Comparison of ENCODE assay signal across 7 mouse cellular contexts in genomic region chr17:53657391-53657790, GRCm38 (mm10). TPM values are rescaled to one million over a fixed set of nuclear protein-coding genes. Genes with fewer than 3 reads are reported as not detected.
DNase-seq lines count a peak whose midpoint lies in the region; ATAC-seq and TF ChIP-seq lines count a peak whose summit lies in the region.
"Not testable (repeated sequence)": the region's sequence is repeated elsewhere in the genome, so short reads cannot be mapped to it uniquely, and the experiment has no call there.

No protein-coding gene starts in this region.

- peak; percentile 38 for TF ChIP-seq RAD21 in CH12.LX (IDR thresholded peaks at IDR 0.05; ENCODE audit: low read depth, low read length)

- H3K27ac ChIP-seq in CH12.LX (ENCODE audit: insufficient read depth, low read depth); intestine, postnatal 0 days (ENCODE audit: low read depth, low read length); lung, embryonic 14.5 days (ENCODE audit: low read depth); small intestine, adult 2 months (ENCODE audit: insufficient read depth, low read depth, low read length): not testable (repeated sequence)

- 0 out of 2 replicates have a peak, but pooled peaks have one; percentile 66 for ATAC-seq in erythroid progenitor cell, adult 5-6 weeks (replicated peaks; ENCODE audit: low FRiP score, poor library complexity, severe bottlenecking)
- not testable (repeated sequence) for ATAC-seq in intestine, postnatal 0 days; lung, embryonic 14.5 days (ENCODE audit: insufficient read depth)

- peaks cover 20 to 50% of the 10 kb centered on the region in 2 experiments for H3K36me3 ChIP-seq in CH12.LX (replicated peaks in 1 of 2; ENCODE audit: control insufficient read depth in 1 of 2, insufficient read depth in 1 of 2, low read length in 1 of 2)
- peaks cover 48% of the 10 kb centered on the region for H3K36me3 ChIP-seq in intestine, postnatal 0 days (ENCODE audit: control insufficient read depth, insufficient read depth)
- not testable (repeated sequence) for H3K36me3 ChIP-seq in lung, embryonic 14.5 days (ENCODE audit: insufficient read depth)
- peaks cover 56% of the 10 kb centered on the region for H3K36me3 ChIP-seq in small intestine, adult 2 months (ENCODE audit: control insufficient read depth, insufficient read depth, low read length)

- not testable (repeated sequence) for H3K4me3 ChIP-seq in CH12.LX (replicated peaks in 1 of 3; ENCODE audit: low read depth in 2 of 3, low read length in 2 of 3, poor library complexity in 1 of 3); intestine, postnatal 0 days (ENCODE audit: low read depth, low read length); lung, embryonic 14.5 days (ENCODE audit: low read depth, low read length); small intestine, adult 2 months (ENCODE audit: low read depth, low read length)

- in situ Hi-C loops in CH12.LX (cut with MboI; ENCODE audit: low pct_ligation_motif_present, low pct_unique_long_range_greater_than_20kb, low sequenced_read_pairs): not testable (repeated sequence)

- WGBS in intestine, postnatal 0 days: 65% methylated on average over 2 of the region's 2 CpGs
- WGBS in lung, embryonic 14.5 days: 62% methylated on average over 2 of the region's 2 CpGs
- WGBS in small intestine, adult 2 months: 66% methylated on average over 2 of the region's 2 CpGs

- not testable (repeated sequence) for H3K4me2 ChIP-seq in CH12.LX (ENCODE audit: insufficient read depth, low read depth, poor library complexity, severe bottlenecking); intestine, postnatal 0 days (replicated peaks; ENCODE audit: low read depth); lung, embryonic 14.5 days

- not testable (repeated sequence) for H3K9ac ChIP-seq in CH12.LX (ENCODE audit: insufficient read depth, low read depth); intestine, postnatal 0 days (ENCODE audit: low read depth, low read length); lung, embryonic 14.5 days

- TF ChIP-seq EP300 in CH12.LX (IDR thresholded peaks at IDR 0.05; ENCODE audit: low read length): not testable (repeated sequence)

- not testable (repeated sequence) for H3K9me3 ChIP-seq in CH12.LX (replicated peaks; ENCODE audit: low read length); intestine, postnatal 0 days (ENCODE audit: control insufficient read depth); lung, embryonic 14.5 days (ENCODE audit: low read depth, low read length)

- dilution Hi-C loops in CH12.LX (cut with MboI; ENCODE audit: extremely low pct_ligation_motif_present, extremely low pct_unique_long_range_greater_than_20kb, low sequenced_read_pairs): not testable (repeated sequence)

- H3K27me3 ChIP-seq in CH12.LX (replicated peaks); intestine, postnatal 0 days (replicated peaks; ENCODE audit: control insufficient read depth, insufficient read depth, low read length); lung, embryonic 14.5 days (ENCODE audit: insufficient read depth, low read length); small intestine, adult 2 months (ENCODE audit: control insufficient read depth, insufficient read depth, low read length): not testable (repeated sequence)

- TF ChIP-seq POLR2A in CH12.LX (IDR thresholded peaks at IDR 0.05; ENCODE audit: low read depth, low read length); small intestine, adult 2 months (IDR thresholded peaks at IDR 0.05; ENCODE audit: low read depth, low read length): not testable (repeated sequence)

- DNase-seq in CH12.LX (ENCODE audit: extremely low read depth) (peak; percentile 28), adipocyte (ENCODE audit: low spot score) (peak; percentile 53)
- DNase-seq in cerebellum, postnatal 10 days: peak; percentile 48 to 59
- peak; percentile 15 for DNase-seq in lung, embryonic 14.5 days

- not testable (repeated sequence) for H3K4me1 ChIP-seq in CH12.LX (ENCODE audit: control insufficient read depth in 1 of 2, insufficient read depth in 2 of 2); intestine, postnatal 0 days (replicated peaks; ENCODE audit: control insufficient read depth, insufficient read depth, low read length); lung, embryonic 14.5 days (ENCODE audit: insufficient read depth); small intestine, adult 2 months (ENCODE audit: control insufficient read depth, insufficient read depth, insufficient read length, low read length)

- not testable (repeated sequence) for H3K79me2 ChIP-seq in CH12.LX (replicated peaks; ENCODE audit: control insufficient read depth, extremely low read depth, insufficient read depth, poor library complexity, severe bottlenecking)

- peak in 1 of 2 experiments; percentile 67; a peak in 2 of 4 replicates for TF ChIP-seq CTCF in CH12.LX (conservative IDR thresholded peaks at IDR 0.05 in 1 of 2, IDR thresholded peaks at IDR 0.05 in 1 of 2; ENCODE audit: low read depth in 2 of 2, low read length in 2 of 2)
- peak; percentile 75 for TF ChIP-seq CTCF in intestine, postnatal 0 days (IDR thresholded peaks at IDR 0.05; ENCODE audit: low read depth)
- peak; percentile 58 for TF ChIP-seq CTCF in lung, embryonic 14.5 days (IDR thresholded peaks at IDR 0.05; ENCODE audit: low read depth)
- TF ChIP-seq CTCF in small intestine, adult 2 months (IDR thresholded peaks at IDR 0.05; ENCODE audit: extremely low read depth, insufficient read length, insufficient replicate concordance, low read depth, low read length): peak; percentile 38; the same call in 1 of the 2 replicates

TF ChIP-seq in CH12.LX, 34 proteins besides CTCF, POLR2A, EP300 and RAD21:
- TF ChIP-seq SMC3 (IDR thresholded peaks at IDR 0.05; ENCODE audit: low read depth, low read length): peak; percentile 55

RNA-seq across cellular contexts. Expression of gene Sgo1, which starts 31.7 kb away (rescaled TPM):
- 19.4 and 22.6 TPM in 2 replicates for total RNA-seq in CH12.LX (2012; rRNA removed)
- 35.2 and 38.3 TPM in 2 replicates for total RNA-seq in CH12.LX (2014; rRNA removed)
- polyA plus RNA-seq in CH12.LX (2012; ENCODE audit: insufficient read length, low read depth): 56.8 and 65.6 TPM in 2 replicates
- total RNA-seq in erythroid progenitor cell, adult 5-6 weeks (2015; ENCODE audit: low replicate concordance): 141 and 166 TPM in 2 replicates
- total RNA-seq in erythroid progenitor cell, adult 5-6 weeks (2017; ENCODE audit: low replicate concordance): 186 and 236 TPM in 2 replicates
- polyA plus RNA-seq in intestine, postnatal 0 days (2015; fragmentation: Nextera tagmentation; extraction: Ambion mirVana): 11.8 and 13.0 TPM in 2 replicates
- polyA plus RNA-seq in lung, embryonic 14.5 days (2014; fragmentation: Nextera tagmentation; extraction: Ambion mirVana): 45.4 and 49.7 TPM in 2 replicates
- 0.24 and 0.39 TPM in 2 replicates for polyA plus RNA-seq in small intestine, adult 2 months (2012; rRNA removed)
